ENCODE assay signal across 11 mouse cellular contexts in the genomic region with DNA sequence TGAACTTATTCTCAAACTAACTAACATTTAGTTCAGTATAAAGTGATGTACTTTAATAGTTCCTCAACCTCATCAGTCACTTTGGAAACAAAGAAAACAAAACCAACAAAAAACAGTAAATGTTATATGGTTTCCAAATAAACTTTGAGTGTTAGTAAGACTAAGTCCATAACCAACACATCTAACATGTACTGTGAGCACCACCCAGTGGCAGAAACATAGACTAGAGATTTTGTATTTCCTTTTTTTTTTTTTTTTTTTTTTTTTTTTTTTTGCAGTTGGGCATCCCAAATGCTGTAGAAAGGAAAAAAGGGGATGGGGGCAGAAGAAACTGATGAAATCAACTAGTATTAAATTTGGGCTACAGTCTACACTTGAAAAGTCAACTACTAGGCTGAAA. TPM values are rescaled to one million over a fixed set of nuclear protein-coding genes. Genes with fewer than 3 reads are reported as not detected.
DNase-seq lines count a peak whose midpoint lies in the region; ATAC-seq lines count a peak whose summit lies in the region.
"Had no signal": no experiment of that assay in that cellular context is flagged by ENCODE, and none has a peak within 500 bp of the region (broad histone marks: within the 10 kb centered on the region; RNA-seq: fewer than 3 reads in every experiment).

No protein-coding gene starts in this region.

- H3K36me3 ChIP-seq in kidney, embryonic 14.5 days (ENCODE audit: control insufficient read depth, insufficient read depth, low read length), result no peaks in the 10 kb centered on the region
- H3K36me3 ChIP-seq: liver, embryonic 15.5 days; neural tube, embryonic 13.5 days had no signal

- no peak overlapping the region for H3K4me3 ChIP-seq in kidney, embryonic 14.5 days (ENCODE audit: low read length)
- H3K4me3 ChIP-seq: liver, embryonic 15.5 days; neural tube, embryonic 13.5 days had no signal

- no peak overlapping the region for H3K4me2 ChIP-seq in kidney, embryonic 14.5 days (replicated peaks; ENCODE audit: low read depth, low read length)
- H3K4me2 ChIP-seq: liver, embryonic 15.5 days; neural tube, embryonic 13.5 days had no signal

- H3K9ac ChIP-seq in kidney, embryonic 14.5 days (ENCODE audit: low read depth, low read length), result no peak overlapping the region
- H3K9ac ChIP-seq: liver, embryonic 15.5 days; neural tube, embryonic 13.5 days had no signal

- ATAC-seq in kidney, embryonic 14.5 days (ENCODE audit: low FRiP score, low TSS enrichment), result no peak

- no peaks in the 10 kb centered on the region for H3K27me3 ChIP-seq in kidney, embryonic 14.5 days (ENCODE audit: control insufficient read depth, insufficient read depth, low read length)
- H3K27me3 ChIP-seq: liver, embryonic 15.5 days; neural tube, embryonic 13.5 days had no signal

- no peak overlapping the region for H3K27ac ChIP-seq in kidney, embryonic 14.5 days (ENCODE audit: low read depth, low read length)
- H3K27ac ChIP-seq: liver, embryonic 15.5 days; neural tube, embryonic 13.5 days had no signal

- peak; percentile 14 for DNase-seq in kidney, postnatal 10 days
- DNase-seq in right cerebral cortex, adult 2 months (ENCODE audit: low spot score in 2 of 2), result peak; percentile 8 to 21
- DNase-seq in right cerebral cortex, postnatal 36 days (ENCODE audit: low spot score in 2 of 2), result no peak
- DNase-seq in brain, embryonic 18.5 days (ENCODE audit: low read depth, low spot score), result peak; percentile 20
- DNase-seq in telencephalon, adult 2 months (ENCODE audit: low read depth, low spot score), result peak; percentile 4
- no peak for DNase-seq in frontal cortex, postnatal 25 days (ENCODE audit: low spot score in 2 of 2)
- DNase-seq: kidney, adult 2 months had no signal

- no peaks in the 10 kb centered on the region for H3K9me3 ChIP-seq in kidney, embryonic 14.5 days (ENCODE audit: control insufficient read depth, low read length)
- H3K9me3 ChIP-seq: liver, embryonic 15.5 days; neural tube, embryonic 13.5 days had no signal

- no peaks in the 10 kb centered on the region for H3K4me1 ChIP-seq in kidney, embryonic 14.5 days (ENCODE audit: control insufficient read depth, insufficient read depth, low read length)
- H3K4me1 ChIP-seq: liver, embryonic 15.5 days; neural tube, embryonic 13.5 days had no signal

RNA-seq across cellular contexts. Expression of a gene that starts 14.6 kb away (rescaled TPM):
- polyA plus RNA-seq in kidney, embryonic 14.5 days (2014; fragmentation: Nextera tagmentation; extraction: Ambion mirVana), result not detected in 2 replicates
- polyA plus RNA-seq: kidney, adult 2 months; liver, embryonic 15.5 days; neural tube, embryonic 13.5 days; stomach, embryonic 14.5 days had no signal

Comparison
In these comparisons a context has a peak if more than half of its experiments do, and no peak if none do; other contexts are left out.
1. DNase-seq: peak in kidney, postnatal 10 days (single experiment), right cerebral cortex, adult 2 months (2 of 2), brain, embryonic 18.5 days (single experiment) and telencephalon, adult 2 months (single experiment); none in right cerebral cortex, postnatal 36 days (0 of 2) and frontal cortex, postnatal 25 days (0 of 2).